26 mouse cellular contexts compared by ENCODE assay signal in the genomic region with DNA sequence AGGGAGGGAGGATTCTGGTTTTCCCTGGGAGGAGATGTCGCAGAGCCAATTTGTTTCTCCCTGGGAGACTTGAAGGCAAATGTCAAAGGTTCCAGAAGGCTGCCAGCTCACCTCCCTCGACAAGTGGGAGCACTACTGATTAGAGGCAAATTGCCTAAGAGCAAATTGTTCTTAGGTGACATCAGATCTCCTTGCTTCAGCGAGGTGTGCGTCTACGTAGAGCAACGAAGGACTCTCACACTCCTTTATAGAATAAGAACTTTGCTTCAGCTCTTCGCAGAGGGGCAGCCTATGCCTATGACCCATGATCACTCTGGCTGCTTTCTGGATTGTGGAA. TPM values are rescaled to one million over a fixed set of nuclear protein-coding genes. Genes with fewer than 3 reads are reported as not detected.
DNase-seq lines count a peak whose midpoint lies in the region; ATAC-seq and TF ChIP-seq lines count a peak whose summit lies in the region.
"Had no signal": no experiment of that assay in that cellular context is flagged by ENCODE, and none has a peak within 500 bp of the region (broad histone marks: within the 10 kb centered on the region; RNA-seq: fewer than 3 reads in every experiment).

No protein-coding gene starts in this region.

- H3K4me2 ChIP-seq in intestine, embryonic 16.5 days (ENCODE audit: low read depth, low read length), result no peak overlapping the region
- no peak overlapping the region for H3K4me2 ChIP-seq in lung, embryonic 14.5 days
- no peak overlapping the region for H3K4me2 ChIP-seq in kidney, embryonic 15.5 days
- H3K4me2 ChIP-seq: heart, embryonic 13.5 days; hindbrain, embryonic 15.5 days; midbrain, embryonic 13.5 days; stomach, embryonic 15.5 days had no signal

- H3K9ac ChIP-seq in intestine, embryonic 16.5 days (ENCODE audit: low read depth, low read length), result no peak overlapping the region
- H3K9ac ChIP-seq in lung, embryonic 14.5 days, result no peak overlapping the region
- H3K9ac ChIP-seq in kidney, embryonic 15.5 days, result no peak overlapping the region
- H3K9ac ChIP-seq: forebrain, postnatal 0 days; heart, embryonic 13.5 days; hindbrain, embryonic 15.5 days; liver, embryonic 14.5 days; midbrain, embryonic 13.5 days; stomach, embryonic 15.5 days had no signal

- no peaks in the 10 kb centered on the region for H3K27me3 ChIP-seq in intestine, embryonic 16.5 days (replicated peaks; ENCODE audit: control insufficient read depth, insufficient read depth, low read length)
- no peaks in the 10 kb centered on the region for H3K27me3 ChIP-seq in lung, embryonic 14.5 days (ENCODE audit: insufficient read depth, low read length)
- H3K27me3 ChIP-seq in kidney, embryonic 15.5 days, result no peaks in the 10 kb centered on the region
- H3K27me3 ChIP-seq: heart, embryonic 13.5 days; hindbrain, embryonic 15.5 days; midbrain, embryonic 13.5 days; stomach, embryonic 15.5 days had no signal

- no peaks in the 10 kb centered on the region for H3K4me1 ChIP-seq in intestine, embryonic 16.5 days (ENCODE audit: control insufficient read depth, insufficient read depth, low read length)
- H3K4me1 ChIP-seq in lung, embryonic 14.5 days (ENCODE audit: insufficient read depth), result no peaks in the 10 kb centered on the region
- H3K4me1 ChIP-seq in kidney, embryonic 15.5 days, result peaks cover 23% of the 10 kb centered on the region
- H3K4me1 ChIP-seq: hindbrain, embryonic 15.5 days had no signal

- H3K36me3 ChIP-seq in intestine, embryonic 16.5 days (ENCODE audit: control insufficient read depth, insufficient read depth, low read length), result no peaks in the 10 kb centered on the region
- no peaks in the 10 kb centered on the region for H3K36me3 ChIP-seq in lung, embryonic 14.5 days (ENCODE audit: insufficient read depth)
- H3K36me3 ChIP-seq in kidney, embryonic 15.5 days, result no peaks in the 10 kb centered on the region
- H3K36me3 ChIP-seq: forebrain, embryonic 10.5 days; heart, embryonic 13.5 days; hindbrain, embryonic 15.5 days; midbrain, embryonic 13.5 days; stomach, embryonic 15.5 days had no signal

- H3K9me3 ChIP-seq in intestine, embryonic 16.5 days (ENCODE audit: control insufficient read depth, low read length), result no peaks in the 10 kb centered on the region
- H3K9me3 ChIP-seq in lung, embryonic 14.5 days (ENCODE audit: low read depth, low read length), result no peaks in the 10 kb centered on the region
- no peaks in the 10 kb centered on the region for H3K9me3 ChIP-seq in kidney, embryonic 15.5 days (replicated peaks)
- H3K9me3 ChIP-seq: forebrain, embryonic 10.5 days; heart, embryonic 13.5 days; hindbrain, embryonic 15.5 days; midbrain, embryonic 13.5 days; stomach, embryonic 15.5 days had no signal

- ATAC-seq in intestine, embryonic 16.5 days, result peak; percentile 62
- no peak; the same call in 1 of the 2 replicates for ATAC-seq in lung, embryonic 14.5 days (ENCODE audit: insufficient read depth)
- ATAC-seq in kidney, embryonic 15.5 days (replicated peaks; ENCODE audit: low FRiP score), result no peak
- ATAC-seq: forebrain, postnatal 0 days; midbrain, embryonic 13.5 days had no signal

- no peak overlapping the region for H3K4me3 ChIP-seq in intestine, embryonic 16.5 days (ENCODE audit: low read length)
- H3K4me3 ChIP-seq in lung, embryonic 14.5 days (ENCODE audit: low read depth, low read length), result no peak overlapping the region
- H3K4me3 ChIP-seq in kidney, embryonic 15.5 days (replicated peaks), result no peak overlapping the region
- H3K4me3 ChIP-seq: forebrain, embryonic 10.5 days; gastrocnemius, adult 2 months; heart, embryonic 13.5 days; hindbrain, embryonic 15.5 days; left cerebral cortex, adult 2 months; midbrain, embryonic 13.5 days; stomach, embryonic 15.5 days had no signal

- 53% methylated on average over 7 of the region's 7 CpGs for WGBS in intestine, embryonic 16.5 days
- WGBS in lung, embryonic 14.5 days, result 45% methylated on average over 7 of the region's 7 CpGs
- WGBS in kidney, embryonic 15.5 days, result 43% methylated on average over 7 of the region's 7 CpGs

- DNase-seq in adrenal gland, postnatal 10 days, result peak; percentile 12
- no peak for DNase-seq in adrenal gland, adult 8-10 months
- DNase-seq in lung, embryonic 14.5 days, result peak; percentile 24
- peak; percentile 67 for DNase-seq in lung, postnatal 36 days
- no peak for DNase-seq in natural killer cell, adult 2 months (ENCODE audit: low spot score in 2 of 2)
- no peak for DNase-seq in left cerebral cortex, adult 11 months (ENCODE audit: low spot score)
- DNase-seq: adrenal gland, postnatal 25 days; cerebellum, adult 18-20 months; cerebellum, postnatal 36 days; forebrain, postnatal 0 days; gastrocnemius, adult 2 months; heart, adult 11 months; kidney, adult 11 months; kidney, postnatal 25 days; left cerebral cortex, postnatal 4 days; right cerebral cortex, postnatal 25 days; thymus, postnatal 36 days had no signal

- H3K27ac ChIP-seq in intestine, embryonic 16.5 days (ENCODE audit: low read length), result no peak overlapping the region
- H3K27ac ChIP-seq in lung, embryonic 14.5 days (ENCODE audit: low read depth), result no peak overlapping the region
- H3K27ac ChIP-seq in kidney, embryonic 15.5 days, result no peak overlapping the region
- H3K27ac ChIP-seq: forebrain, embryonic 10.5 days; gastrocnemius, adult 2 months; heart, embryonic 13.5 days; hindbrain, embryonic 15.5 days; left cerebral cortex, adult 2 months; liver, embryonic 14.5 days; midbrain, embryonic 13.5 days; stomach, embryonic 15.5 days had no signal

- no peak for TF ChIP-seq CTCF in lung, embryonic 14.5 days (IDR thresholded peaks at IDR 0.05; ENCODE audit: low read depth)

RNA-seq across cellular contexts. Expression of a gene that starts 37.1 kb away (rescaled TPM):
- 10 to 100 TPM; 32.9 to 34.0 TPM for total RNA-seq in adrenal gland, postnatal 10 days (2021)
- 10 to 100 TPM; 40.4 to 50.9 (median 45.5) TPM for total RNA-seq in adrenal gland, adult 8-10 months (2022)
- 10.6 and 13.8 TPM in 2 replicates for polyA plus RNA-seq in intestine, embryonic 16.5 days (2015; fragmentation: Nextera tagmentation; extraction: Ambion mirVana)
- polyA plus RNA-seq in lung, embryonic 14.5 days (2014; fragmentation: Nextera tagmentation; extraction: Ambion mirVana), result 20.1 and 27.9 TPM in 2 replicates
- 21.9 and 27.0 TPM in 2 replicates for polyA plus RNA-seq in kidney, embryonic 15.5 days (2015; fragmentation: Nextera tagmentation; extraction: Ambion mirVana)

RNA-seq across cellular contexts. Expression of a gene that starts 55.4 kb away (rescaled TPM):
- 10 to 100 TPM; 20.4 to 20.5 TPM for total RNA-seq in adrenal gland, postnatal 10 days (2021)
- 10 to 100 TPM; 15.1 to 24.7 (median 19.8) TPM for total RNA-seq in adrenal gland, adult 8-10 months (2022)
- 35.3 and 35.8 TPM in 2 replicates for polyA plus RNA-seq in intestine, embryonic 16.5 days (2015; fragmentation: Nextera tagmentation; extraction: Ambion mirVana)
- polyA plus RNA-seq in lung, embryonic 14.5 days (2014; fragmentation: Nextera tagmentation; extraction: Ambion mirVana), result 35.2 and 40.0 TPM in 2 replicates
- polyA plus RNA-seq in kidney, embryonic 15.5 days (2015; fragmentation: Nextera tagmentation; extraction: Ambion mirVana), result 39.7 and 40.4 TPM in 2 replicates

Comparison
In these comparisons a context has a peak if more than half of its experiments do, and no peak if none do; other contexts are left out.
1. DNase-seq: peak in adrenal gland, postnatal 10 days (single experiment), lung, embryonic 14.5 days (single experiment) and lung, postnatal 36 days (single experiment); none in adrenal gland, adult 8-10 months (single experiment), natural killer cell, adult 2 months (0 of 2) and left cerebral cortex, adult 11 months (single experiment).